Mouse (Mus musculus) effector memory CD4-positive, alpha-beta T cell, adult 7 months (primary cell): ENCODE measurements around the gene B3gnt9. TPM values are rescaled to one million over a fixed set of nuclear protein-coding genes. Genes with fewer than 3 reads are reported as not detected.

ENCODE experiments used
- polyA plus RNA-seq: library from polyadenylated mRNA; unstranded; fragments of 100-300 nt; shearing (Covaris generic); gene quantifications from one replicate; pipeline ENCODE4 v1.2.1, GENCODE M21; 2017

The B3gnt9 gene
- polyA plus RNA-seq = 0.48 TPM

GRCm38 (mm10) chr8:105254966-105255350 lies at the start of gene B3gnt9:
Gene B3gnt9 (minus strand): TSS chr8:105255153.

GRCm38 (mm10) chr8:105297511-105298192 lies 42.7 kb upstream of the B3gnt9 start, which contains the start of gene E2f4:
Gene E2f4 (plus strand): TSS chr8:105297663.

GRCm38 (mm10) chr8:105295895-105296573 lies 41.1 kb upstream of the B3gnt9 start, which contains the start of gene Exoc3l:
Gene Exoc3l (minus strand): TSS chr8:105296101.

GRCm38 (mm10) chr8:105289805-105290460 lies 35.0 kb upstream of the B3gnt9 start, which contains the start of gene 4931428F04Rik:
Gene 4931428F04Rik (minus strand): TSS chr8:105289864.

GRCm38 (mm10) chr8:105275840-105276239 lies 20.9 kb upstream of the B3gnt9 start, which contains the start of gene Nol3:
Gene Nol3 (plus strand): TSS chr8:105276140.

GRCm38 (mm10) chr8:105269461-105269947 lies 14.6 kb upstream of the B3gnt9 start, which contains the start of gene Hsf4:
Gene Hsf4 (plus strand): TSS chr8:105269801.

GRCm38 (mm10) chr8:105264024-105264982 lies 9.3 kb upstream of the B3gnt9 start, which contains the start of the genes Tradd and Fbxl8:
Gene Tradd (minus strand): TSS chr8:105264609.
Gene Fbxl8 (plus strand): TSS chr8:105264648.

GRCm38 (mm10) chr8:105224413-105225271 lies 30.3 kb downstream of the B3gnt9 start, which contains the start of gene D230025D16Rik:
Gene D230025D16Rik (plus strand): TSS chr8:105225145.

Other genes starting within 250 kb of the B3gnt9 start
- gene Ces3a, start 206.6 kb downstream of the B3gnt9 start, polyA plus RNA-seq = not detected
- not detected for gene Ces3b, start 171.4 kb downstream of the B3gnt9 start, polyA plus RNA-seq
- 0.30 TPM for gene Ces4a, start 123.4 kb downstream of the B3gnt9 start, polyA plus RNA-seq
- gene Cbfb, start 84.5 kb downstream of the B3gnt9 start, polyA plus RNA-seq = 87.2 TPM
- 19.5 TPM for gene D230025D16Rik, start 30.0 kb downstream of the B3gnt9 start, polyA plus RNA-seq
- 41.6 TPM for gene Tradd, start 9.5 kb upstream of the B3gnt9 start, polyA plus RNA-seq
- 12.7 TPM for gene Fbxl8, start 9.5 kb upstream of the B3gnt9 start, polyA plus RNA-seq
- 0.60 TPM for gene Hsf4, start 14.6 kb upstream of the B3gnt9 start, polyA plus RNA-seq
- not detected for gene Nol3, start 21.0 kb upstream of the B3gnt9 start, polyA plus RNA-seq
- gene 4931428F04Rik, start 34.7 kb upstream of the B3gnt9 start, polyA plus RNA-seq = 2.6 TPM
- 3.5 TPM for gene Exoc3l, start 40.9 kb upstream of the B3gnt9 start, polyA plus RNA-seq
- 138 TPM for gene E2f4, start 42.5 kb upstream of the B3gnt9 start, polyA plus RNA-seq
- gene Elmo3, start 50.4 kb upstream of the B3gnt9 start, polyA plus RNA-seq = 5.7 TPM
- 0.20 TPM for gene Lrrc29, start 71.1 kb upstream of the B3gnt9 start, polyA plus RNA-seq
- gene Tmem208, start 71.2 kb upstream of the B3gnt9 start, polyA plus RNA-seq = 51.8 TPM
- gene Fhod1, start 92.8 kb upstream of the B3gnt9 start, polyA plus RNA-seq = 0.50 TPM
- gene Slc9a5, start 93.7 kb upstream of the B3gnt9 start, polyA plus RNA-seq = 0.10 TPM
- 0.89 TPM for gene Plekhg4, start 118.1 kb upstream of the B3gnt9 start, polyA plus RNA-seq
- 0.29 TPM for gene Kctd19, start 158.3 kb upstream of the B3gnt9 start, polyA plus RNA-seq
- gene Lrrc36, start 158.4 kb upstream of the B3gnt9 start, polyA plus RNA-seq = not detected
- gene Tppp3, start 216.4 kb upstream of the B3gnt9 start, polyA plus RNA-seq = 0.99 TPM
- 5.9 TPM for gene Zdhhc1, start 241.7 kb upstream of the B3gnt9 start, polyA plus RNA-seq